Mouse (Mus musculus) bone marrow macrophage, adult 2 months (primary cell): ENCODE measurements around the gene Selenow.

Experiments used
- CTCF ChIP-seq: IDR thresholded peaks from 2 replicates; pipeline ENCODE4 v1.5.1; 2012; ENCODE audit warnings: low read depth, mild to moderate bottlenecking, low read length, moderate library complexity
- POLR2A ChIP-seq: IDR thresholded peaks from 2 replicates; pipeline ENCODE4 v1.6.1; 2012; ENCODE audit warnings: mild to moderate bottlenecking, low read depth, low read length, borderline replicate concordance

DNA sequence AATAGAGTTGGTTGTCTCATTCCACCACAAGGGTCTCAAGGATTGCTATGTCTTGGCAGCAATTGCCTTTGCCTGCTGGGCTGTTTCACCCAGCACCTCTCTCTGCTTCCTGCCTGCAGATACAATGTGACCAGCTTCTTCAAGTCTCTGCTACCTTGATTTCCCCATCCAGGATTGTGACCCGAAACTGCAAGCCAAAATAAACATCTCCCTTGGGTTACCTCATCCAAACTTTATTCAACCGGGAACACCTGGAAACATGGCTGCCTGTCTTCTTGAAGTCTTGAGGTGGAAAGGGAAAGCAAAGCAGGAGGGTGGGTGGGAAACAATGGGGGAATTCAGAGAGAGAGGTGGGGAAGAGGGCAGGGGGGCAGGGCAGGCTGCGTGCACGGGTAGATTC lies 5.2 kb downstream of the Selenow start:
- no peak for TF ChIP-seq CTCF
- TF ChIP-seq POLR2A = no peak
